Mouse (Mus musculus) neural tube, embryonic 15.5 days (tissue): ENCODE data around the gene Ybx3. TPM values are rescaled to one million over a fixed set of nuclear protein-coding genes. Genes with fewer than 3 reads are reported as not detected.
A peak's percentile ranks its signal among the peaks of the same experiment; 100 is the strongest.

ENCODE experiments used
- ATAC-seq: fragments of 200-750 bp; cut with Nextera tagmentation; 2 replicates; pipeline ENCODE4 v1.8.0; 2017; ENCODE audit warnings: mild to moderate bottlenecking, moderate TSS enrichment, moderate library complexity; ENCODE audit not compliant: low FRiP score
- H3K27ac ChIP-seq: fragments of 300-500 bp; sonication (generic); replicated peaks from 2 replicates; pipeline ENCODE4 v1.5.1; 2015; ENCODE audit warnings: mild to moderate bottlenecking, inconsistent platforms
- H3K27me3 ChIP-seq: fragments of 300-500 bp; sonication (generic); replicated peaks from 2 replicates; pipeline ENCODE4 v1.6.1; 2015; ENCODE audit warnings: inconsistent platforms
- H3K36me3 ChIP-seq: fragments of 300-500 bp; sonication (generic); 2 replicates; pipeline ENCODE4 v1.6.1; 2015; ENCODE audit warnings: inconsistent platforms
- H3K4me1 ChIP-seq: fragments of 300-500 bp; sonication (generic); 2 replicates; pipeline ENCODE4 v1.6.1; 2015; ENCODE audit warnings: inconsistent platforms
- H3K4me2 ChIP-seq: fragments of 300-500 bp; sonication (generic); 2 replicates; pipeline ENCODE4 v1.6.1; 2015; ENCODE audit warnings: inconsistent platforms, mild to moderate bottlenecking, moderate library complexity
- H3K4me3 ChIP-seq: fragments of 300-500 bp; sonication (generic); replicated peaks from 2 replicates; pipeline ENCODE4 v1.5.1; 2015; ENCODE audit warnings: mild to moderate bottlenecking, inconsistent platforms
- H3K9ac ChIP-seq: fragments of 300-500 bp; sonication (generic); replicated peaks from 2 replicates; pipeline ENCODE4 v1.6.1; 2015; ENCODE audit warnings: mild to moderate bottlenecking, inconsistent platforms
- H3K9me3 ChIP-seq: fragments of 300-500 bp; sonication (generic); replicated peaks from 2 replicates; pipeline ENCODE4 v1.6.1; 2016; ENCODE audit warnings: inconsistent platforms
- WGBS: fragments of 180-500 bp; shearing (Covaris S2); methylation state at CpG from one replicate; pipeline ENCODE4 v1.1.7; 2015; ENCODE audit warnings: mixed read lengths; 5-methylcytosine and 5-hydroxymethylcytosine counted together
- polyA plus RNA-seq: library from polyadenylated mRNA; unstranded; fragments of >200 nt; fragmentation: Nextera tagmentation; extraction: Ambion mirVana; gene quantifications from 2 replicates; pipeline ENCODE4 v1.2.1, GENCODE M21; 2015

Ybx3 gene
- polyA plus RNA-seq, result 23.2 and 25.8 TPM in 2 replicates

GRCm38 (mm10) chr6:131388040-131389021 is at the start of gene Ybx3:
TSS of gene Ybx3 (minus strand) at chr6:131388476.
- Histone ChIP-seq H3K4me3 (peak within 1 kb of the TSS; percentile 81), H3K9ac (peak within 1 kb of the TSS; percentile 84), H3K4me1 (peaks cover 28% of the 10 kb centered on the region), H3K27me3 (no peaks in the 10 kb centered on the region), H3K4me2 (peak within 1 kb of the TSS; percentile 93), H3K36me3 (no peaks in the 10 kb centered on the region), H3K9me3 (no peaks in the 10 kb centered on the region), H3K27ac (peak within 1 kb of the TSS; percentile 85)
- under 1% methylated on average over 87 of the region's 107 CpGs for WGBS
- peak; percentile 97 for ATAC-seq

- no peak overlapping the region for H3K4me2 ChIP-seq
- H3K4me3 ChIP-seq, result no peak overlapping the region
- H3K27ac ChIP-seq, result no peak overlapping the region
- 0 out of 2 replicates have a peak, but pooled peaks cover 6% of the 10 kb centered on the region for H3K4me1 ChIP-seq
- H3K27me3 ChIP-seq, result no peaks in the 10 kb centered on the region
- no peak for ATAC-seq
- H3K9me3 ChIP-seq, result no peaks in the 10 kb centered on the region
- no peaks in the 10 kb centered on the region for H3K36me3 ChIP-seq
- no peak overlapping the region for H3K9ac ChIP-seq
Measured at GRCm38 (mm10) chr6:131436626-131437025, 48.4 kb upstream of the Ybx3 start.

- Histone ChIP-seq H3K27ac (no peak overlapping the region), H3K36me3 (no peaks in the 10 kb centered on the region), H3K4me3 (peak overlapping the region; percentile 47), H3K9me3 (no peaks in the 10 kb centered on the region), H3K27me3 (no peaks in the 10 kb centered on the region), H3K4me1 (0 out of 2 replicates have a peak, but pooled peaks cover 6% of the 10 kb centered on the region), H3K4me2 (peak overlapping the region; percentile 85), H3K9ac (no peak overlapping the region)
- ATAC-seq, result peak; percentile 51; the same call in 1 of the 2 replicates
- WGBS, result 63% methylated on average over 1 of the region's 1 CpGs
Measured at GRCm38 (mm10) chr6:131434088-131434487, 45.8 kb upstream of the Ybx3 start.

GRCm38 (mm10) chr6:131433153-131434048 is 45.1 kb upstream of the Ybx3 start:
- Histone ChIP-seq H3K4me2 (peak overlapping the region; percentile 85), H3K27ac (no peak overlapping the region), H3K9me3 (no peaks in the 10 kb centered on the region), H3K4me1 (0 out of 2 replicates have a peak, but pooled peaks cover 6% of the 10 kb centered on the region), H3K27me3 (no peaks in the 10 kb centered on the region), H3K4me3 (peak overlapping the region; percentile 47), H3K36me3 (no peaks in the 10 kb centered on the region), H3K9ac (peak overlapping the region; percentile 64)
- WGBS, result 7% methylated on average over 38 of the region's 39 CpGs
- peak; percentile 81 for ATAC-seq

- H3K36me3 ChIP-seq, result no peaks in the 10 kb centered on the region
- H3K9ac ChIP-seq, result no peak overlapping the region
- H3K9me3 ChIP-seq, result no peaks in the 10 kb centered on the region
- ATAC-seq, result no peak
- H3K27me3 ChIP-seq, result no peaks in the 10 kb centered on the region
- H3K4me1 ChIP-seq, result no peaks in the 10 kb centered on the region
- H3K27ac ChIP-seq, result no peak overlapping the region
- no peak overlapping the region for H3K4me2 ChIP-seq
- H3K4me3 ChIP-seq, result no peak overlapping the region
- WGBS, result 68% methylated on average over 3 of the region's 3 CpGs
Measured at GRCm38 (mm10) chr6:131421572-131421971, 33.3 kb upstream of the Ybx3 start.

- 84% methylated on average over 3 of the region's 3 CpGs for WGBS
- no peak for ATAC-seq
Measured at GRCm38 (mm10) chr6:131419614-131420013, 31.3 kb upstream of the Ybx3 start.

GRCm38 (mm10) chr6:131418770-131419169 is 30.5 kb upstream of the Ybx3 start:
- H3K27me3 ChIP-seq, result no peaks in the 10 kb centered on the region
- H3K36me3 ChIP-seq, result no peaks in the 10 kb centered on the region
- H3K4me3 ChIP-seq, result no peak overlapping the region
- no peak overlapping the region for H3K9ac ChIP-seq
- ATAC-seq, result peak; percentile 53; the same call in 1 of the 2 replicates
- H3K4me2 ChIP-seq, result no peak overlapping the region
- H3K27ac ChIP-seq, result no peak overlapping the region
- no peaks in the 10 kb centered on the region for H3K4me1 ChIP-seq
- no peaks in the 10 kb centered on the region for H3K9me3 ChIP-seq

More at GRCm38 (mm10) chr6:131419614-131420013, 31.3 kb upstream of the Ybx3 start:
- Histone ChIP-seq H3K4me2 (no peak overlapping the region), H3K9me3 (no peaks in the 10 kb centered on the region), H3K36me3 (no peaks in the 10 kb centered on the region), H3K4me3 (no peak overlapping the region), H3K27me3 (no peaks in the 10 kb centered on the region), H3K4me1 (no peaks in the 10 kb centered on the region), H3K27ac (no peak overlapping the region), H3K9ac (no peak overlapping the region)

GRCm38 (mm10) chr6:131411116-131411843 is 23.0 kb upstream of the Ybx3 start:
- no peak for ATAC-seq
- Histone ChIP-seq H3K4me1 (no peaks in the 10 kb centered on the region), H3K9ac (no peak overlapping the region), H3K27me3 (no peaks in the 10 kb centered on the region), H3K4me3 (no peak overlapping the region), H3K27ac (no peak overlapping the region), H3K4me2 (no peak overlapping the region), H3K36me3 (no peaks in the 10 kb centered on the region), H3K9me3 (no peaks in the 10 kb centered on the region)
- WGBS, result 85% methylated on average over 6 of the region's 6 CpGs

GRCm38 (mm10) chr6:131406957-131407356 is 18.7 kb upstream of the Ybx3 start:
- Histone ChIP-seq H3K4me2 (no peak overlapping the region), H3K36me3 (no peaks in the 10 kb centered on the region), H3K27me3 (no peaks in the 10 kb centered on the region), H3K9ac (no peak overlapping the region), H3K4me1 (no peaks in the 10 kb centered on the region), H3K4me3 (no peak overlapping the region), H3K9me3 (no peaks in the 10 kb centered on the region), H3K27ac (no peak overlapping the region)
- ATAC-seq, result no peak

- H3K27ac ChIP-seq, result no peak overlapping the region
- no peaks in the 10 kb centered on the region for H3K27me3 ChIP-seq
- 3% methylated on average over 2 of the region's 2 CpGs for WGBS
- no peak overlapping the region for H3K9ac ChIP-seq
- ATAC-seq, result no peak
- H3K36me3 ChIP-seq, result no peaks in the 10 kb centered on the region
- H3K9me3 ChIP-seq, result no peaks in the 10 kb centered on the region
- no peak overlapping the region for H3K4me2 ChIP-seq
- H3K4me3 ChIP-seq, result no peak overlapping the region
- H3K4me1 ChIP-seq, result no peaks in the 10 kb centered on the region
Measured at GRCm38 (mm10) chr6:131405896-131406295, 17.6 kb upstream of the Ybx3 start.

GRCm38 (mm10) chr6:131405174-131405573 is 16.9 kb upstream of the Ybx3 start:
- 92% methylated on average over 4 of the region's 4 CpGs for WGBS
- no peak overlapping the region for H3K4me2 ChIP-seq
- no peaks in the 10 kb centered on the region for H3K9me3 ChIP-seq
- ATAC-seq, result no peak
- H3K9ac ChIP-seq, result no peak overlapping the region
- H3K36me3 ChIP-seq, result no peaks in the 10 kb centered on the region
- H3K27me3 ChIP-seq, result no peaks in the 10 kb centered on the region
- no peaks in the 10 kb centered on the region for H3K4me1 ChIP-seq
- no peak overlapping the region for H3K4me3 ChIP-seq
- no peak overlapping the region for H3K27ac ChIP-seq
